Mouse (Mus musculus) lung, adult 2 months (tissue): Measurements from ENCODE around the gene Cyp27a1. TPM values are rescaled to one million over a fixed set of nuclear protein-coding genes. Genes with fewer than 3 reads are reported as not detected.

Experiments used
- DNase-seq: peaks from one replicate; pipeline ENCODE4 v3.0.0; 2022
- H3K4me1 ChIP-seq: fragments of 200-500 bp; 2 replicates; pipeline ENCODE4 v1.6.1; 2011; ENCODE audit warnings: low read length; ENCODE audit not compliant: control insufficient read depth, insufficient read depth
- H3K4me3 ChIP-seq: fragments of 200-500 bp; replicated peaks from 2 replicates; pipeline ENCODE3; 2011; ENCODE audit warnings: low read depth, mild to moderate bottlenecking, control low read depth, low read length; ENCODE audit errors: extremely low read depth
- CTCF ChIP-seq: fragments of 200-500 bp; IDR thresholded peaks from 2 replicates; pipeline ENCODE4 v1.5.1; 2011; ENCODE audit warnings: mild to moderate bottlenecking, low read length, control low read depth; ENCODE audit not compliant: insufficient read depth
- POLR2A ChIP-seq: fragments of 200-500 bp; IDR thresholded peaks from 2 replicates; pipeline ENCODE4 v1.6.1; 2011; ENCODE audit warnings: low read depth, mild to moderate bottlenecking, control low read depth, low read length, borderline replicate concordance; ENCODE audit errors: extremely low read depth
- WGBS: fragments of 180-500 bp; shearing (Covaris S2); methylation state at CpG from one replicate; pipeline ENCODE4 v1.1.7; 2018; 5-methylcytosine and 5-hydroxymethylcytosine counted together
- polyA plus RNA-seq: library from polyadenylated mRNA; depleted of rRNA; stranded (reverse); fragments of >200 nt; gene quantifications from 2 replicates; pipeline ENCODE4 v1.2.3, GENCODE M21; 2012; rRNA removed

Cyp27a1 gene
- polyA plus RNA-seq, 1 experiment = 25.4 TPM

DNA sequence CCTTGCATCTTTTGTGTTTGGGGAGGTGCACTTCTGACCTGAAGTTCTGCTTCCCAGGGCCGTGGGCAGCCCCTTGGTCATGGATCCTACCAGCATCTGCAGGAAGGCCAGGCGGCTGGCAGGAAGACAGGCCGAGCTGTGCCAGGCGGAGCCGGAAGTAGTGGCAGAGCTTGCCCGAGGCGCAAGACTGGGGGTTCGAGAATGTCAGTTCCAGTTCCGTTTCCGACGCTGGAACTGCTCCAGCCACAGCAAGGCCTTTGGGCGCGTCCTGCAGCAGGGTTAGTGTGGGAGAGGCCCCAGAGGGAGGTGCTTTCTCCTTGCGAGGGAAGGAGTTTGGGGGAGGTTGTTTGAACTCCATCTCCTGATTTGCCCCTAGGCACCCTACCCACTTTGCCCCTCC is 68.7 kb downstream of the Cyp27a1 start:
- no peak overlapping the region for H3K4me3 ChIP-seq
- TF ChIP-seq CTCF (no peak), POLR2A (no peak)
- H3K4me1 ChIP-seq = peaks cover 7% of the 10 kb centered on the region; the same call in 1 of the 2 replicates
- WGBS = 15% methylated on average over 14 of the region's 14 CpGs
- no peak for DNase-seq

DNA sequence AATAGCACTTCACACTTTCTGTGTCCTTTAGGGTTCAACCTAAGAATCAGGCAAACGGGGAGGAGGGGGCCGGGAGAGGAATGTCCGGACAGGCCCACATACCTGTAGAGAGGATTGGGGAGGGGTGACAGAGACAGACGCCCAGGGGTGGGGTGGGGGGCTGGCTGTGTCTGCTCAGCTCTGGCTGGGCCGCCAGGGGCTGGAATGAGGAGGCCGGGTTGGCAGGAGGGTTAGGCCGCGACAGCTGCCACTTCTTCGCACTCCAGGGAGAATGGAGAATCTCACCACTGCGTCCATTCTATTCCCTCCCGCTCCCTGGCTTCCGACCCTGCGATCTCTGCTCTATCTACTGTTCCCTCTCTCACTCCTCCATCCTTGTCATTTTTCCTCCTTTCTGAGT is 70.2 kb downstream of the Cyp27a1 start:
- WGBS = 12% methylated on average over 13 of the region's 13 CpGs
- DNase-seq = no peak
- no peak overlapping the region for H3K4me3 ChIP-seq
- no peak for TF ChIP-seq POLR2A
- no peak for TF ChIP-seq CTCF
- H3K4me1 ChIP-seq = peaks cover 7% of the 10 kb centered on the region; the same call in 1 of the 2 replicates

DNA sequence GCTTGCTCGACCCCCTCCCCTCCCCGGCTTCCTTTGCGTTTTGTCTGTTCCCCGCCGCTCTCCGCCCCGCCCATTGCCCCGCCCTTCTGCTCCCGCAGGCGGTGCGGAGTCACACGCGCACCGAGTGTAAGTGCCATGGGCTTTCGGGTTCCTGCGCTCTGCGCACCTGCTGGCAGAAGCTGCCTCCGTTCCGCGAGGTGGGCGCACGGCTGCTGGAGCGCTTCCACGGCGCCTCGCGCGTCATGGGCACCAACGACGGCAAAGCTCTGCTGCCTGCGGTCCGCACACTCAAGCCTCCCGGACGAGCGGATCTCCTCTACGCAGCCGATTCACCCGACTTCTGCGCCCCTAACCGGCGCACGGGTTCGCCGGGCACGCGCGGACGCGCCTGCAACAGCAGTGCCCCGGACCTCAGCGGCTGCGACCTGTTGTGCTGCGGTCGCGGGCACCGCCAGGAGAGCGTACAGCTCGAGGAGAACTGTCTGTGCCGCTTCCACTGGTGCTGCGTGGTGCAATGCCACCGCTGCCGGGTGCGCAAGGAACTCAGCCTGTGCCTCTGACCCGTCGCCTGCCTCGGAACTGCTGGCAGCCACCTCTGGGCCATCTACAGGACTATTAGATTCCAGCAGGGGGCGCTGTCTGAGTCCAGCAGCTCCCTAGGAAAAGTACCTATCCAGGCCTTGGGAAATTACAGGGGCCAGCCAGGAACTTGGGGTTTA is 70.8 kb downstream of the Cyp27a1 start:
- Histone ChIP-seq H3K4me3 (peak overlapping the region; percentile 43), H3K4me1 (peaks cover 7% of the 10 kb centered on the region; the same call in 1 of the 2 replicates)
- TF ChIP-seq CTCF (0 out of 2 replicates have a peak, but pooled peaks have one; percentile 21), POLR2A (no peak)
- 2% methylated on average over 67 of the region's 67 CpGs for WGBS
- DNase-seq = peak; percentile 43

Other genes starting within 250 kb of the Cyp27a1 start
- 10.4 and 14.3 TPM in 2 replicates for gene Cnot9, start 207.5 kb upstream of the Cyp27a1 start, polyA plus RNA-seq
- gene Plcd4, start 170.7 kb upstream of the Cyp27a1 start, polyA plus RNA-seq = 0.58 and 0.62 TPM in 2 replicates
- 3.4 and 3.7 TPM in 2 replicates for gene Usp37, start 169.3 kb upstream of the Cyp27a1 start, polyA plus RNA-seq
- 13.6 and 14.5 TPM in 2 replicates for gene Zfp142, start 125.3 kb upstream of the Cyp27a1 start, polyA plus RNA-seq
- gene Bcs1l, start 125.3 kb upstream of the Cyp27a1 start, polyA plus RNA-seq = 10.4 and 17.5 TPM in 2 replicates
- gene Rnf25, start 112.2 kb upstream of the Cyp27a1 start, polyA plus RNA-seq = 37.6 and 51.0 TPM in 2 replicates
- gene Stk36, start 112.1 kb upstream of the Cyp27a1 start, polyA plus RNA-seq = 17.4 and 18.7 TPM in 2 replicates
- gene Ttll4, start 51.8 kb upstream of the Cyp27a1 start, polyA plus RNA-seq = 13.7 and 16.1 TPM in 2 replicates
- gene Prkag3, start 35.6 kb downstream of the Cyp27a1 start, polyA plus RNA-seq = 5.9 and 11.4 TPM in 2 replicates
- 0.55 and 0.65 TPM in 2 replicates for gene Wnt6, start 58.3 kb downstream of the Cyp27a1 start, polyA plus RNA-seq
- 0.08 and 2.6 TPM in 2 replicates for gene Wnt10a, start 77.9 kb downstream of the Cyp27a1 start, polyA plus RNA-seq
- gene Cdk5r2, start 141.4 kb downstream of the Cyp27a1 start, polyA plus RNA-seq = 0.08 and 0.09 TPM in 2 replicates
- gene Fev, start 171.8 kb downstream of the Cyp27a1 start, polyA plus RNA-seq = not detected in 2 replicates
- not detected in 2 replicates for gene Cryba2, start 179.6 kb downstream of the Cyp27a1 start, polyA plus RNA-seq
- gene Cfap65, start 222.0 kb downstream of the Cyp27a1 start, polyA plus RNA-seq = 23.0 and 27.7 TPM in 2 replicates
- 0.54 and 1.2 TPM in 2 replicates for gene Ihh, start 238.1 kb downstream of the Cyp27a1 start, polyA plus RNA-seq